Mouse (Mus musculus) MEL (cell line): Measurements from ENCODE around the gene Fryl. TPM values are rescaled to one million over a fixed set of nuclear protein-coding genes. Genes with fewer than 3 reads are reported as not detected.
A peak's percentile ranks its signal among the peaks of the same experiment; 100 is the strongest.

ENCODE experiments used
- DNase-seq: peaks from one replicate; pipeline ENCODE4 v3.0.0; 2011; ENCODE audit warnings: low read depth, low spot score
- H3K27ac ChIP-seq: 2 replicates; pipeline ENCODE4 v1.5.1; 2012; ENCODE audit warnings: low read depth, mild to moderate bottlenecking, control low read depth, low read length, moderate library complexity; ENCODE audit not compliant: control insufficient read depth
- H3K27me3 ChIP-seq, 2 experiments: fragments of 150-350 bp in 1 of 2; sonication (generic) in 1 of 2; 2 replicates each; pipeline ENCODE4 v1.6.1; 2012; ENCODE audit warnings: low read length in 2 of 2, mild to moderate bottlenecking in 2 of 2, improper control_type of control experiment in 1 of 2, moderate library complexity in 1 of 2; ENCODE audit not compliant: insufficient read depth in 2 of 2, control insufficient read depth in 1 of 2
- H3K36me3 ChIP-seq, 2 experiments: 2 replicates each; pipeline ENCODE4 v1.6.1; 2012 to 2014; ENCODE audit warnings: low read length in 2 of 2, improper control_type of control experiment in 1 of 2, inconsistent platforms in 1 of 2, mild to moderate bottlenecking in 1 of 2; ENCODE audit not compliant: insufficient read depth in 2 of 2, control insufficient read depth in 1 of 2
- H3K4me1 ChIP-seq, 2 experiments: fragments of 150-350 bp in 1 of 2; sonication (generic) in 1 of 2; 2 replicates each; pipeline ENCODE4 v1.6.1; 2012; ENCODE audit warnings: low read length in 2 of 2, improper control_type of control experiment in 1 of 2, mild to moderate bottlenecking in 1 of 2; ENCODE audit not compliant: insufficient read depth in 2 of 2, control insufficient read depth in 1 of 2
- H3K4me3 ChIP-seq, 2 experiments: fragments of 150-350 bp in 1 of 2; sonication (generic) in 1 of 2; 2 replicates each; pipeline ENCODE4 v1.5.1; 2012; ENCODE audit warnings: low read depth in 2 of 2, low read length in 2 of 2, mild to moderate bottlenecking in 2 of 2, moderate library complexity in 2 of 2, control low read depth in 1 of 2, improper control_type of control experiment in 1 of 2; ENCODE audit not compliant: control insufficient read depth in 1 of 2, insufficient read depth in 1 of 2
- H3K79me2 ChIP-seq: 2 replicates; pipeline ENCODE4 v1.6.1; 2012; ENCODE audit warnings: mild to moderate bottlenecking, low read length, moderate library complexity; ENCODE audit not compliant: control insufficient read depth, poor library complexity, insufficient read depth
- H3K9ac ChIP-seq: 2 replicates; pipeline ENCODE4 v1.6.1; 2012; ENCODE audit warnings: low read depth, mild to moderate bottlenecking, control low read depth, low read length, moderate library complexity; ENCODE audit not compliant: control insufficient read depth, poor library complexity, severe bottlenecking
- H3K9me3 ChIP-seq: fragments of 150-350 bp; sonication (generic); replicated peaks from 2 replicates; pipeline ENCODE4 v1.6.1; 2012; ENCODE audit warnings: mild to moderate bottlenecking, low read length, improper control_type of control experiment, moderate library complexity; ENCODE audit not compliant: insufficient read depth
- BHLHE40 ChIP-seq: IDR thresholded peaks from 2 replicates; pipeline ENCODE4 v1.6.1; 2012; ENCODE audit warnings: low read depth, mild to moderate bottlenecking, inconsistent platforms, low read length, improper control_type of control experiment, borderline replicate concordance
- CHD1 ChIP-seq: IDR thresholded peaks from 2 replicates; pipeline ENCODE4 v1.6.1; 2012; ENCODE audit warnings: low read depth, mild to moderate bottlenecking, inconsistent platforms, low read length, improper control_type of control experiment
- CHD2 ChIP-seq: IDR thresholded peaks from 2 replicates; pipeline ENCODE4 v1.6.1; 2011; ENCODE audit warnings: low read length, improper control_type of control experiment
- E2F4 ChIP-seq: IDR thresholded peaks from 2 replicates; pipeline ENCODE4 v1.6.1; 2011; ENCODE audit warnings: low read depth, low read length, improper control_type of control experiment, borderline replicate concordance
- ELF1 ChIP-seq: IDR thresholded peaks from 2 replicates; pipeline ENCODE4 v1.6.1; 2014; ENCODE audit warnings: low read depth, mild to moderate bottlenecking, inconsistent platforms, low read length, improper control_type of control experiment, moderate library complexity
- EP300 ChIP-seq, 2 experiments: IDR thresholded peaks; 2 replicates each; pipeline ENCODE4 v1.6.1; 2011; ENCODE audit warnings: improper control_type of control experiment in 2 of 2, low read length in 2 of 2, low read depth in 1 of 2, mild to moderate bottlenecking in 1 of 2
- ETS1 ChIP-seq: IDR thresholded peaks from 2 replicates; pipeline ENCODE4 v1.6.1; 2012; ENCODE audit warnings: low read depth, mild to moderate bottlenecking, inconsistent platforms, low read length, improper control_type of control experiment, moderate library complexity
- GATA1 ChIP-seq: IDR thresholded peaks from 2 replicates; pipeline ENCODE4 v1.6.1; 2011; ENCODE audit warnings: low read depth, low read length, improper control_type of control experiment
- HCFC1 ChIP-seq: IDR thresholded peaks from 2 replicates; pipeline ENCODE4 v1.6.1; 2012; ENCODE audit warnings: low read depth, mild to moderate bottlenecking, inconsistent platforms, low read length, improper control_type of control experiment, moderate library complexity
- JUND ChIP-seq: IDR thresholded peaks from 2 replicates; pipeline ENCODE4 v1.6.1; 2011; ENCODE audit warnings: low read depth, mild to moderate bottlenecking, improper control_type of control experiment, low read length
- MAZ ChIP-seq: IDR thresholded peaks from 2 replicates; pipeline ENCODE4 v1.6.1; 2012; ENCODE audit warnings: low read depth, mild to moderate bottlenecking, inconsistent platforms, low read length, improper control_type of control experiment
- MYC ChIP-seq: IDR thresholded peaks from 2 replicates; pipeline ENCODE4 v1.6.1; 2011; ENCODE audit warnings: low read depth, mild to moderate bottlenecking, low read length, improper control_type of control experiment, moderate library complexity
- NELFE ChIP-seq: IDR thresholded peaks from 2 replicates; pipeline ENCODE4 v1.6.1; 2011; ENCODE audit warnings: low read depth, low read length, improper control_type of control experiment
- POLR2A ChIP-seq, 2 experiments: IDR thresholded peaks; 2 replicates each; pipeline ENCODE4 v1.6.1; 2011 to 2012; ENCODE audit warnings: low read length in 2 of 2, mild to moderate bottlenecking in 2 of 2, control low read depth in 1 of 2, improper control_type of control experiment in 1 of 2, low read depth in 1 of 2, moderate library complexity in 1 of 2; ENCODE audit not compliant: control insufficient read depth in 1 of 2, insufficient read depth in 1 of 2, poor library complexity in 1 of 2
- RAD21 ChIP-seq: IDR thresholded peaks from 2 replicates; pipeline ENCODE4 v1.6.1; 2011; ENCODE audit warnings: mild to moderate bottlenecking, low read depth, low read length, improper control_type of control experiment
- SIN3A ChIP-seq: IDR thresholded peaks from 2 replicates; pipeline ENCODE4 v1.6.1; 2012; ENCODE audit warnings: low read length, improper control_type of control experiment, inconsistent platforms
- SMC3 ChIP-seq: IDR thresholded peaks from 2 replicates; pipeline ENCODE4 v1.6.1; 2011; ENCODE audit warnings: low read depth, low read length, improper control_type of control experiment
- TAL1 ChIP-seq: IDR thresholded peaks from 2 replicates; pipeline ENCODE4 v1.6.1; 2012; ENCODE audit warnings: mild to moderate bottlenecking, inconsistent platforms, low read length, moderate library complexity, mixed read lengths
- UBTF ChIP-seq: IDR thresholded peaks from 2 replicates; pipeline ENCODE4 v1.6.1; 2012; ENCODE audit warnings: low read depth, mild to moderate bottlenecking, inconsistent platforms, low read length, improper control_type of control experiment, moderate library complexity, borderline replicate concordance; ENCODE audit not compliant: insufficient read depth
- USF1 ChIP-seq: IDR thresholded peaks from 2 replicates; pipeline ENCODE4 v1.6.1; 2014; ENCODE audit warnings: low read depth, mild to moderate bottlenecking, inconsistent platforms, low read length, improper control_type of control experiment, moderate library complexity
- USF2 ChIP-seq, 2 experiments: IDR thresholded peaks; 2 replicates each; pipeline ENCODE4 v1.6.1; 2011 to 2012; ENCODE audit warnings: improper control_type of control experiment in 2 of 2, low read length in 2 of 2, borderline replicate concordance in 1 of 2, inconsistent platforms in 1 of 2, low read depth in 1 of 2, mild to moderate bottlenecking in 1 of 2; ENCODE audit not compliant: insufficient read depth in 1 of 2
- ZC3H11A ChIP-seq: IDR thresholded peaks from 2 replicates; pipeline ENCODE4 v1.6.1; 2012; ENCODE audit warnings: low read depth, mild to moderate bottlenecking, inconsistent platforms, low read length, improper control_type of control experiment
- ZMIZ1 ChIP-seq: IDR thresholded peaks from 2 replicates; pipeline ENCODE4 v1.6.1; 2012; ENCODE audit warnings: low read depth, mild to moderate bottlenecking, inconsistent platforms, low read length, improper control_type of control experiment, moderate library complexity
- ZNF384 ChIP-seq: IDR thresholded peaks from 2 replicates; pipeline ENCODE4 v1.6.1; 2012; ENCODE audit warnings: low read depth, mild to moderate bottlenecking, inconsistent platforms, low read length, improper control_type of control experiment
- polyA plus RNA-seq, 2 experiments: library from polyadenylated mRNA; stranded (reverse) in 1 of 2; unstranded in 1 of 2; fragments of >175 nt in 1 of 2; fragments of >200 nt in 1 of 2; gene quantifications; 2 replicates each; pipeline versions ENCODE4 v1.2.1 to v1.2.4; 2012; ENCODE audit warnings: low replicate concordance in 2 of 2, low read depth in 1 of 2; ENCODE audit not compliant: insufficient read length in 2 of 2, insufficient read depth in 1 of 2, missing spikeins in 1 of 2
- total RNA-seq: library from RNA; depleted of rRNA; stranded (reverse); fragments of 300-350 nt; gene quantifications from 2 replicates; pipeline ENCODE4 v1.2.3, GENCODE M21; 2012

The Fryl gene
- total and polyA plus RNA-seq, 3 experiments, result 18.8 to 188 (median 39.7) TPM

DNA sequence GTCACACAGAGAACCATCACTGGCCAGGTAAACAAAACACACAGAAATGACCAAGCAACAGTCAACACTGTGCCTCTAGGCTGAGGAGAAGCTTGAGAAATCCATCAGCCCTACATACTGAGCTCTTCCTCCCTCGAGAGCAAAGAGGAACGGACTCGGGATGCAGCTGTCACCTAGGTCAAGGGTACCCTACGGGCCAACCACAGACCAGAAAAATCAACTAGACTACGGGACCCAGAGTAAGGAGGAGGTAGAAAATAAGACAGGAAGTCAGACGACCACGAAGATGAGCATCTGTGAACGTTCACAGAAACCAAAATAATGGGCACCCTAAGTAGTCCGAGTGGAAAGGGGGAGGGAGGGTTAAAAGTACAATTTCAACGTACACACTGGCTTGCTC lies 15.1 kb downstream of the Fryl start:
- TF ChIP-seq ZMIZ1 (no peak), CHD2 (no peak), TAL1 (0 out of 2 replicates have a peak, but pooled peaks have one; percentile 8), UBTF (no peak), HCFC1 (no peak), EP300 (IDR thresholded peaks at IDR 0.05; ENCODE audit: low read depth in 1 of 2, low read length in 2 of 2) (0 out of 4 replicates have a peak, but pooled peaks of 1 of the 2 experiments have one; percentile 29), ELF1 (no peak), MYC (no peak), ZNF384 (no peak), SIN3A (peak; percentile 44; the same call in 1 of the 2 replicates), SMC3 (no peak)
- Histone ChIP-seq H3K79me2 (peaks cover 21% of the 10 kb centered on the region), H3K9me3 (no peaks in the 10 kb centered on the region), H3K4me3 (no peak overlapping the region), H3K9ac (no peak overlapping the region), H3K4me1 (peaks cover 17 to 23% of the 10 kb centered on the region in 2 experiments), H3K27me3 (no peaks in the 10 kb centered on the region), H3K36me3 (peaks cover 0 to 8% of the 10 kb centered on the region in 2 experiments), H3K27ac (no peak overlapping the region)
- DNase-seq, result peak; percentile 45

DNA sequence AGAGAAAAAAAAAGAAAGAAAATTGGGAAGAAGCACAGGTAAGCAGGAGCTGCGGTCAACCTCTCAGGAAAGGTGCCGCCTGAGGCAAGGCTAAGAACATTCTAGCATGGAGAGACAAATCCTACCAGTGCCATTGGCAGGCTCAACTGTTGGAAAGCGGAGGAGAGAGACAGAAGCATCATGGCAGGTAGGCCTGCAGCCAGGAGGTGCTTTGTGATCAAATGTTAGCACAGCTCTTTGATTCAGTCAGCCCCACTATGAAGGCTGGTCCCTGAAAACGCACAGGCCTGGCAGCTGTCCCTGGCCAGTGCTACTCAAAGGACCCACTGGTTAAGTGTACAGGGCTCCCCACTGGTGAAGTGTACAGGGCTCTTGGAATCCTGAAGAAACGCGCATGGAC lies 16.0 kb downstream of the Fryl start:
- Histone ChIP-seq H3K27ac (no peak overlapping the region), H3K9me3 (no peaks in the 10 kb centered on the region), H3K4me3 (no peak overlapping the region), H3K36me3 (peaks cover 0 to 8% of the 10 kb centered on the region in 2 experiments), H3K79me2 (peaks cover 21% of the 10 kb centered on the region), H3K4me1 (peaks cover 17 to 23% of the 10 kb centered on the region in 2 experiments), H3K27me3 (no peaks in the 10 kb centered on the region), H3K9ac (no peak overlapping the region)
- TF ChIP-seq ETS1 (no peak), BHLHE40 (no peak), HCFC1 (no peak), E2F4 (no peak), MAZ (no peak), CHD1 (no peak), POLR2A (IDR thresholded peaks at IDR 0.05; ENCODE audit: control insufficient read depth in 1 of 2, insufficient read depth in 1 of 2, low read depth in 1 of 2, low read length in 2 of 2, poor library complexity in 1 of 2) (no peak), EP300 (IDR thresholded peaks at IDR 0.05; ENCODE audit: low read depth in 1 of 2, low read length in 2 of 2) (no peak), RAD21 (no peak), GATA1 (no peak), ZC3H11A (no peak), JUND (no peak), NELFE (no peak), USF2 (IDR thresholded peaks at IDR 0.05; ENCODE audit: borderline replicate concordance in 1 of 2, insufficient read depth in 1 of 2, low read depth in 1 of 2, low read length in 2 of 2) (no peak), USF1 (no peak), SIN3A (no peak)
- no peak for DNase-seq
